Mouse (Mus musculus) ES-E14 (cell line): ENCODE measurements at regions not wholly inside any gene's neighbourhood (a gene's known extent, or its start where the extent isn't known, plus 50 kb on each side); places are given as distances from the start of the nearest gene placed in this dataset.

Experiments used
- ZC3H11A ChIP-seq: IDR thresholded peaks from 2 replicates; pipeline ENCODE4 v1.6.1; 2012; ENCODE audit warnings: low read depth, mild to moderate bottlenecking, inconsistent platforms, low read length, borderline replicate concordance
- ZNF384 ChIP-seq: IDR thresholded peaks from 2 replicates; pipeline ENCODE4 v1.6.1; 2012; ENCODE audit warnings: low read depth, low read length, inconsistent platforms

GRCm38 (mm10) chr3:37909821-37910220, 185.5 kb upstream of the Gm5148 start:
- TF ChIP-seq ZC3H11A (no peak), ZNF384 (no peak)
